Mouse (Mus musculus): Measurements from ENCODE around the gene Dynlt1a. TPM values are rescaled to one million over a fixed set of nuclear protein-coding genes. Genes with fewer than 3 reads are reported as not detected.

Gene Dynlt1a
- 2.9 and 4.6 TPM in 2 replicates for polyA plus RNA-seq (2012; rRNA removed; ENCODE audit: low replicate concordance)

GRCm38 (mm10) chr17:6317339-6317985 lies at the start of gene Dynlt1a:
Gene Dynlt1a, minus strand, starts transcription at chr17:6317500.

DNA sequence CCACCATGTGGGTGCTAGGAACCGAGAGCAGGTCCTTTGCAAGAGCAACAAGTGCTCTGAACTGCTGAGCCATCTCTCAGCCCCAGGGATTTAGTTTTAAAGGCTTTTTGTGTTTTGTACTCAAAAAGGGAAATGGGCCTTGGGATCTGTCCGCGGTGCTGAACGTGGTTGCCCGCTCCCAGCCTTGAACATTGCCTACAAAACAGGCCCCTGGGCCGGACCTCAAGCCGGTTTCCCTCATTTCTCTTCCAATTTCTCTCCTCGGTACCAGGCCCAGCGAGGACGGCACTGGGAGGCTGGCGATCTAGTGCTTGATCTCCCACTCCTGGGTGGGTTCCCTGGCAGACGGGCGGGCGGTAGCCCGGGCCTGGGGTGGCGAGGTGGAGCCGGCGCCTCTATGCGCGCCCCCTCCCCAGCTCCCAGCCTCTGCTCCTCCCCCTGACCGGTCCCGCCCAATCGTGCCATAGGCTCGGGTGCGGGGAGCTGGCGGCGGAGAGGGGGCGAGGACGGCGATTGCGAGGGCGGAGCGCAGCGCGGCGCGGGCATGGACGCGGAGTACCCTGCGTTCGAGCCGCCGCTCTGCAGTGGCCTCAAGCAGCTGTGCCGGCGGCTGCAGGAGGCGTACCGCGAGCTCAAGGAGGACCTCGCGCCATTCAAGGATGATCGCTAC lies 60.8 kb downstream of the Dynlt1a start, which contains the start of gene Tmem181a:
Gene Tmem181a (plus strand): TSS at position 461 of the 670 bp plus-strand sequence.

Other genes with a start within 250 kb of the Dynlt1a start
- 3.2 and 6.0 TPM in 2 replicates for gene Serac1, start 237.8 kb downstream of the Dynlt1a start, polyA plus RNA-seq (2012; rRNA removed; ENCODE audit: low replicate concordance)
- gene Gtf2h5, start 237.7 kb downstream of the Dynlt1a start, polyA plus RNA-seq (2012; rRNA removed; ENCODE audit: low replicate concordance) = 9.6 and 23.8 TPM in 2 replicates
- 51.3 and 65.6 TPM in 2 replicates for gene Tulp4, start 211.1 kb downstream of the Dynlt1a start, polyA plus RNA-seq (2012; rRNA removed; ENCODE audit: low replicate concordance)
- 11.8 and 13.9 TPM in 2 replicates for gene Tmem181a, start 60.6 kb downstream of the Dynlt1a start, polyA plus RNA-seq (2012; rRNA removed; ENCODE audit: low replicate concordance)
- gene Dynlt1b, start 112.6 kb upstream of the Dynlt1a start, polyA plus RNA-seq (2012; rRNA removed; ENCODE audit: low replicate concordance) = 144 and 273 TPM in 2 replicates

Data from mammary gland, adult 2 months (tissue).